Mouse (Mus musculus): ENCODE results near the gene Pttg1. TPM values are rescaled to one million over a fixed set of nuclear protein-coding genes. Genes with fewer than 3 reads are reported as not detected.

The Pttg1 gene
- 10 to 100 TPM; 38.7 to 40.7 TPM for total RNA-seq (2023)

DNA sequence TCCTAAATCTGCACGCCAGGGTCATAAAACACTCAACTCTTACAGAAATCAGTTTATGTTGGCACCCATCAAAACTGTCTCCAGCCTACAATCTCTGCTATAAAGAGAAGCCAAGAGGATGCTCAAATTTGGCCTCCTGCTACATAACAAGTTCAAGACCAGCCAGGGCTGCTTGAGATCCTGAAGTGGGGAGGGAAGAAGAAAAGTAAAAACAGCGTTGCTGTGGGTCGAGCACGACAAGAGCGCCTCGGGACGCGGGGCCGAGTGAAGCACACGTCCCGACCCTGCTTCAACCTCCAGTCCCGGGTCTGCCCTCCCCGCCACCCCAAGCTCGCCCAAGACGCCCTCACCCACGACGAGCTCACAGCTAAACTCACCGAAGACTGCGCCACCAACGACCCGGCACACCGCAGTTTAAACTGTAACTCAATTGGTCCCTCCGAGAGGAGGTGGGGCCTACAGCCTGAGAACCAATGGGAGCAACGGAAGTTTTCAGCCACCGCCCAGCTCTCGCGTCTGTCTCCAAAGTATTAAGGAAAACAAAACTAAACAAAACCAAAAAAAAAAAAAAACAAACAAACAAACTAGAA lies at the start of gene Pttg1:
Gene Pttg1 (minus strand): TSS at position 428 of the 590 bp plus-strand sequence.

DNA sequence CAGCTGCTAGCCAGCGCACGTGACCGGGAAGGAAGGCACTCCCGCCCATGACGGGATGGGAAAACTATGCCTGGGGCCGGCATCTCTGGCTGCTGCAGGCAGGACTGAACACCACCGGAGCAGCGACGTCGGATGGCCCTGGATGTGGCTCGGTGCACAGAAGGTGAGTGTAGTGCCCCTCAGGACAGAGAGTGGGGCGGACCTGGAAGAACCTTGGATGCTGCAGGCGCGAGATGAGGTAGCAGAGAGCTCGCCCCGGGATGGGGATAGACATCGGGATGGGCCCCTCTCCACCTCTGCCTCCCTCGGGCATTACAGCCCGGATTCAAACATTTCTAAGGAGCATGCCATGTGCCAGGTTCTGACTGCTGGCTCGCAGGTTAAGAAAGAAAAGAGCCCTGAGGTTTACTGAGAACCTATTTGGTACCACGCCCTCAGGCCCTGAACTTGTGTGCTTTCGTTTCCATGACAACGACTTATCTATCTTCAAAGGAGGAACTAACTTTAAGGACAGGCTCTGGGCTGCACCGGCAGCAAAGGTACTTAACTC lies 48.2 kb upstream of the Pttg1 start, which contains the start of gene C1qtnf2:
Gene C1qtnf2 (plus strand): TSS at position 52 of the 550 bp plus-strand sequence.

DNA sequence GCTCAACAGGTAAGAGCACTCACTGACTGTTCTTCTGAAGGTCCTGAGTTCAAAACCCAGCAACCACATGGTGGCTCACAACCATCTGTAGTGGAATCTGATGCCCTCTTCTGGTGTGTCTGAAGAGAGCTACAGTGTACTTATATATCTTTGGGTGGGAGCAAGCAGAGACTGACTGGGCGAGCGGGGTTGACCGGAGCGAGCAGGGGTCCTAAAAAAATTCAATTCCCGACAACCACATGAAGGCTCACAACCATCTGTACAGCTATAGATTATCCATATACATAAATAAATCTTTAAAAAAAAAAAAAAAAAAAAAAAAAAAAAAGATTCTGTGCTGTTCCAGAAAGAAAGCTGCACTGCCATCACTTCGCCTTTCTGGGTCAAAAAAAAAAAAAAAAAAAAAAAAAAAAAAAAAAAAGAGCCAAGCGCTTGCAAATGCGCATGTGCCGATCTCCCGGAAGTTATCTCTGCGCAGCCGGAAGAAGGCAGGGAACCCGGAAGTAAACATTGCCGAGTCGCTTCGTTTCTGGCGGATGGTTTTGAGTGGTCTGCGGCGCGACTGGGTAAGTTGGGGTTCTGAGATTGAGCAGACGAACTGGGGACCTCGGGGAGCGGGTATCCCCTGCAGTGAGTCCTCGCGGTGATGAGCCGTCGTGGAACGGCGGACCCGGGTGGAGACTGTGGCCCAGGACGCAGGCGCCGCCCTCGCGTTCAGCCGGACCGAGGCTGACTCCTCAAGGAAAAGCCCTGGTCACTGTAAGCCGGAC lies 7.4 kb upstream of the Pttg1 start, which contains the start of gene Slu7:
Gene Slu7 (plus strand): TSS at position 491 of the 770 bp plus-strand sequence.

Other genes starting within 250 kb of the Pttg1 start
- gene Slu7, start 7.5 kb upstream of the Pttg1 start, total RNA-seq (2023) = 100 to 1,000 TPM in 1 of 2 experiments, 10 to 100 TPM in 1; 92.7 to 108 TPM
- gene C1qtnf2, start 48.0 kb upstream of the Pttg1 start, total RNA-seq (2023) = not detected
- gene Ccnjl, start 102.5 kb upstream of the Pttg1 start, total RNA-seq (2023) = not detected
- not detected for gene 4933415A04Rik, start 160.8 kb upstream of the Pttg1 start, total RNA-seq (2023)
- gene Fabp6, start 175.3 kb upstream of the Pttg1 start, total RNA-seq (2023) = not detected